Mouse (Mus musculus): ENCODE measurements around the gene Csrp1. TPM values are rescaled to one million over a fixed set of nuclear protein-coding genes. Genes with fewer than 3 reads are reported as not detected.
A peak's percentile ranks its signal among the peaks of the same experiment; 100 is the strongest.

The Csrp1 gene
- polyA plus RNA-seq, 1 experiment = 147 TPM

- TF ChIP-seq POLR2A (IDR thresholded peaks at IDR 0.05; ENCODE audit: low read depth, low read length) (no peak), CTCF (IDR thresholded peaks at IDR 0.05; ENCODE audit: extremely low read depth, insufficient read length, insufficient replicate concordance, low read depth, low read length) (no peak)
- Histone ChIP-seq H3K4me3 (ENCODE audit: low read depth, low read length) (no peak overlapping the region), H3K27ac (ENCODE audit: insufficient read depth, low read depth, low read length) (no peak overlapping the region), H3K27me3 (ENCODE audit: control insufficient read depth, insufficient read depth, low read length) (no peaks in the 10 kb centered on the region), H3K36me3 (ENCODE audit: control insufficient read depth, insufficient read depth, low read length) (no peaks in the 10 kb centered on the region), H3K4me1 (ENCODE audit: control insufficient read depth, insufficient read depth, insufficient read length, low read length) (peaks cover 3% of the 10 kb centered on the region; the same call in 1 of the 2 replicates)
- WGBS = 79% methylated on average over 10 of the region's 10 CpGs
These were observed 43.6 kb upstream of the Csrp1 start for GRCm38 (mm10) chr1:135676247-135676646.

- TF ChIP-seq POLR2A (IDR thresholded peaks at IDR 0.05; ENCODE audit: low read depth, low read length) = no peak
- TF ChIP-seq CTCF (IDR thresholded peaks at IDR 0.05; ENCODE audit: extremely low read depth, insufficient read length, insufficient replicate concordance, low read depth, low read length) = no peak
- WGBS = 63% methylated on average over 8 of the region's 8 CpGs
- Histone ChIP-seq H3K27me3 (ENCODE audit: control insufficient read depth, insufficient read depth, low read length) (no peaks in the 10 kb centered on the region), H3K4me1 (ENCODE audit: control insufficient read depth, insufficient read depth, insufficient read length, low read length) (0 out of 2 replicates have a peak, but pooled peaks cover 1% of the 10 kb centered on the region), H3K4me3 (ENCODE audit: low read depth, low read length) (no peak overlapping the region), H3K27ac (ENCODE audit: insufficient read depth, low read depth, low read length) (no peak overlapping the region), H3K36me3 (ENCODE audit: control insufficient read depth, insufficient read depth, low read length) (no peaks in the 10 kb centered on the region)
These were observed 42.8 kb upstream of the Csrp1 start for GRCm38 (mm10) chr1:135676938-135677682.

GRCm38 (mm10) chr1:135678145-135678544, 41.7 kb upstream of the Csrp1 start:
- no peaks in the 10 kb centered on the region for H3K36me3 ChIP-seq (ENCODE audit: control insufficient read depth, insufficient read depth, low read length)
- H3K4me3 ChIP-seq (ENCODE audit: low read depth, low read length) = no peak overlapping the region
- H3K4me1 ChIP-seq (ENCODE audit: control insufficient read depth, insufficient read depth, insufficient read length, low read length) = 0 out of 2 replicates have a peak, but pooled peaks cover 1% of the 10 kb centered on the region
- H3K27ac ChIP-seq (ENCODE audit: insufficient read depth, low read depth, low read length) = no peak overlapping the region
- no peak for TF ChIP-seq POLR2A (IDR thresholded peaks at IDR 0.05; ENCODE audit: low read depth, low read length)
- TF ChIP-seq CTCF (IDR thresholded peaks at IDR 0.05; ENCODE audit: extremely low read depth, insufficient read length, insufficient replicate concordance, low read depth, low read length) = no peak
- H3K27me3 ChIP-seq (ENCODE audit: control insufficient read depth, insufficient read depth, low read length) = no peaks in the 10 kb centered on the region
- 64% methylated on average over 6 of the region's 6 CpGs for WGBS

GRCm38 (mm10) chr1:135680716-135681115, 39.1 kb upstream of the Csrp1 start:
- no peak for TF ChIP-seq CTCF (IDR thresholded peaks at IDR 0.05; ENCODE audit: extremely low read depth, insufficient read length, insufficient replicate concordance, low read depth, low read length)
- TF ChIP-seq POLR2A (IDR thresholded peaks at IDR 0.05; ENCODE audit: low read depth, low read length) = no peak
- H3K4me1 ChIP-seq (ENCODE audit: control insufficient read depth, insufficient read depth, insufficient read length, low read length) = 0 out of 2 replicates have a peak, but pooled peaks cover 1% of the 10 kb centered on the region
- H3K27me3 ChIP-seq (ENCODE audit: control insufficient read depth, insufficient read depth, low read length) = no peaks in the 10 kb centered on the region
- H3K4me3 ChIP-seq (ENCODE audit: low read depth, low read length) = no peak overlapping the region
- 45% methylated on average over 4 of the region's 4 CpGs for WGBS
- no peaks in the 10 kb centered on the region for H3K36me3 ChIP-seq (ENCODE audit: control insufficient read depth, insufficient read depth, low read length)
- no peak overlapping the region for H3K27ac ChIP-seq (ENCODE audit: insufficient read depth, low read depth, low read length)

GRCm38 (mm10) chr1:135681122-135681521, 38.7 kb upstream of the Csrp1 start:
- H3K27ac ChIP-seq (ENCODE audit: insufficient read depth, low read depth, low read length) = no peak overlapping the region

GRCm38 (mm10) chr1:135684895-135685294, 35.0 kb upstream of the Csrp1 start:
- WGBS = 73% methylated on average over 4 of the region's 4 CpGs
- H3K27me3 ChIP-seq (ENCODE audit: control insufficient read depth, insufficient read depth, low read length) = peaks cover 11% of the 10 kb centered on the region
- H3K27ac ChIP-seq (ENCODE audit: insufficient read depth, low read depth, low read length) = peak overlapping the region; percentile 31; the same call in 1 of the 2 replicates
- no peak overlapping the region for H3K4me3 ChIP-seq (ENCODE audit: low read depth, low read length)
- peaks cover 6% of the 10 kb centered on the region; the same call in 1 of the 2 replicates for H3K4me1 ChIP-seq (ENCODE audit: control insufficient read depth, insufficient read depth, insufficient read length, low read length)
- no peak for TF ChIP-seq POLR2A (IDR thresholded peaks at IDR 0.05; ENCODE audit: low read depth, low read length)
- H3K36me3 ChIP-seq (ENCODE audit: control insufficient read depth, insufficient read depth, low read length) = no peaks in the 10 kb centered on the region

More at GRCm38 (mm10) chr1:135681122-135681521, 38.7 kb upstream of the Csrp1 start:
- Histone ChIP-seq H3K36me3 (ENCODE audit: control insufficient read depth, insufficient read depth, low read length) (no peaks in the 10 kb centered on the region), H3K27me3 (ENCODE audit: control insufficient read depth, insufficient read depth, low read length) (no peaks in the 10 kb centered on the region), H3K4me3 (ENCODE audit: low read depth, low read length) (no peak overlapping the region), H3K4me1 (ENCODE audit: control insufficient read depth, insufficient read depth, insufficient read length, low read length) (0 out of 2 replicates have a peak, but pooled peaks cover 1% of the 10 kb centered on the region)
- 80% methylated on average over 8 of the region's 8 CpGs for WGBS
- TF ChIP-seq POLR2A (IDR thresholded peaks at IDR 0.05; ENCODE audit: low read depth, low read length) (no peak), CTCF (IDR thresholded peaks at IDR 0.05; ENCODE audit: extremely low read depth, insufficient read length, insufficient replicate concordance, low read depth, low read length) (no peak)

GRCm38 (mm10) chr1:135685316-135685715, 34.5 kb upstream of the Csrp1 start:
- Histone ChIP-seq H3K27ac (ENCODE audit: insufficient read depth, low read depth, low read length) (peak overlapping the region; percentile 31; the same call in 1 of the 2 replicates), H3K4me3 (ENCODE audit: low read depth, low read length) (no peak overlapping the region), H3K4me1 (ENCODE audit: control insufficient read depth, insufficient read depth, insufficient read length, low read length) (peaks cover 6% of the 10 kb centered on the region; the same call in 1 of the 2 replicates), H3K27me3 (ENCODE audit: control insufficient read depth, insufficient read depth, low read length) (peaks cover 11% of the 10 kb centered on the region), H3K36me3 (ENCODE audit: control insufficient read depth, insufficient read depth, low read length) (no peaks in the 10 kb centered on the region)
- no peak for TF ChIP-seq CTCF (IDR thresholded peaks at IDR 0.05; ENCODE audit: extremely low read depth, insufficient read length, insufficient replicate concordance, low read depth, low read length)
- no peak for TF ChIP-seq POLR2A (IDR thresholded peaks at IDR 0.05; ENCODE audit: low read depth, low read length)
- 73% methylated on average over 6 of the region's 6 CpGs for WGBS
